Mouse (Mus musculus) fat pad, adult 2 months (tissue): ENCODE results near the gene Ccnd3.
"Not testable (repeated sequence)": the region's sequence is repeated elsewhere in the genome, so short reads cannot be mapped to it uniquely, and the experiment has no call there.

Source experiments
- DNase-seq: peaks from one replicate; pipeline ENCODE4 v3.0.0-alpha.2; 2011; ENCODE audit warnings: low read depth, low spot score; ENCODE audit errors: extremely low read depth

The Ccnd3 gene

GRCm38 (mm10) chr17:47479887-47480286 is 25.0 kb upstream of the Ccnd3 start:
- DNase-seq = no peak

GRCm38 (mm10) chr17:47482401-47482800 is 22.4 kb upstream of the Ccnd3 start:
- DNase-seq = no peak

- no peak for DNase-seq
Measured at GRCm38 (mm10) chr17:47484241-47484921, 20.5 kb upstream of the Ccnd3 start.

- no peak for DNase-seq
Measured at GRCm38 (mm10) chr17:47484993-47485392, 19.9 kb upstream of the Ccnd3 start.

- DNase-seq = no peak
Measured at GRCm38 (mm10) chr17:47485791-47486190, 19.1 kb upstream of the Ccnd3 start.

GRCm38 (mm10) chr17:47490791-47491190 is 14.1 kb upstream of the Ccnd3 start:
- DNase-seq = no peak

- no peak for DNase-seq
Measured at GRCm38 (mm10) chr17:47492731-47493130, 12.1 kb upstream of the Ccnd3 start.

GRCm38 (mm10) chr17:47493653-47494052 is 11.2 kb upstream of the Ccnd3 start:
- no peak for DNase-seq

- no peak for DNase-seq
Measured at GRCm38 (mm10) chr17:47494132-47494531, 10.7 kb upstream of the Ccnd3 start.

GRCm38 (mm10) chr17:47501531-47501930 is 3.3 kb upstream of the Ccnd3 start:
- DNase-seq = no peak

- peak; percentile 70 for DNase-seq
Measured at GRCm38 (mm10) chr17:47501946-47502706, 2.7 kb upstream of the Ccnd3 start, which contains the start of gene Taf8. Taf8 (minus strand) TSS chr17:47502292.

GRCm38 (mm10) chr17:47502707-47503045 is 2.2 kb upstream of the Ccnd3 start:
- DNase-seq = not testable (repeated sequence)

GRCm38 (mm10) chr17:47503689-47504088 is 1.2 kb upstream of the Ccnd3 start:
- no peak for DNase-seq

- DNase-seq = no peak
Measured at GRCm38 (mm10) chr17:47504228-47504627, 623 bp upstream of the Ccnd3 start.

- no peak for DNase-seq
Measured at GRCm38 (mm10) chr17:47505566-47505965, 715 bp downstream of the Ccnd3 start.

- DNase-seq = no peak
Measured at GRCm38 (mm10) chr17:47506042-47506441, 1.2 kb downstream of the Ccnd3 start.

GRCm38 (mm10) chr17:47506697-47507096 is 1.8 kb downstream of the Ccnd3 start:
- no peak for DNase-seq

- DNase-seq = no peak
Measured at GRCm38 (mm10) chr17:47507523-47507922, 2.7 kb downstream of the Ccnd3 start.

GRCm38 (mm10) chr17:47508012-47508608 is 3.3 kb downstream of the Ccnd3 start:
- peak; percentile 95 for DNase-seq

- no peak for DNase-seq
Measured at GRCm38 (mm10) chr17:47509031-47509705, 4.3 kb downstream of the Ccnd3 start.
